Mouse (Mus musculus) left cerebral cortex, adult 9 months (tissue): ENCODE results near the gene Gm10945.

ENCODE experiments used
- DNase-seq, 2 experiments: peaks; one replicate each; pipeline ENCODE4 v3.0.0; 2022; ENCODE audit warnings: low spot score in 2 of 2

The Gm10945 gene

GRCm38 (mm10) chr10:6761287-6761811 lies at the start of gene Gm10945:
Gm10945 (minus strand) TSS chr10:6761761.
- DNase-seq, result no peak

GRCm38 (mm10) chr10:6790226-6790625 lies 28.7 kb upstream of the Gm10945 start:
- no peak for DNase-seq

- peak in 1 of 2 experiments; percentile 10 for DNase-seq
Observed at GRCm38 (mm10) chr10:6788517-6789237, 27.1 kb upstream of the Gm10945 start.

GRCm38 (mm10) chr10:6758206-6758605 lies 3.4 kb downstream of the Gm10945 start, which contains the start of gene Oprm1:
Oprm1 (plus strand) TSS chr10:6758506.
- no peak for DNase-seq

GRCm38 (mm10) chr10:6753375-6753774 lies 8.2 kb downstream of the Gm10945 start:
- DNase-seq, result no peak

- DNase-seq, result no peak
Observed at GRCm38 (mm10) chr10:6728469-6728868, 33.1 kb downstream of the Gm10945 start.

GRCm38 (mm10) chr10:6723765-6724164 lies 37.8 kb downstream of the Gm10945 start:
- no peak for DNase-seq

GRCm38 (mm10) chr10:6717181-6717948 lies 44.2 kb downstream of the Gm10945 start:
- no peak for DNase-seq

GRCm38 (mm10) chr10:6705226-6705885 lies 56.2 kb downstream of the Gm10945 start:
- no peak for DNase-seq

GRCm38 (mm10) chr10:6694218-6694850 lies 67.2 kb downstream of the Gm10945 start:
- DNase-seq, result peak; percentile 7 to 71
